Mouse (Mus musculus) liver, adult (tissue): ENCODE measurements at regions not wholly inside any gene's neighbourhood (a gene's known extent, or its start where the extent isn't known, plus 50 kb on each side); places are given as distances from the start of the nearest gene placed in this dataset.

Experiments used
- GATA4 ChIP-seq: IDR thresholded peaks from 2 replicates; pipeline ENCODE4 v1.6.1; 2014; ENCODE audit warnings: mild to moderate bottlenecking, low read length; ENCODE audit not compliant: insufficient replicate concordance

- no peak for TF ChIP-seq GATA4
Measured at GRCm38 (mm10) chr6:51171761-51172160, 260.7 kb upstream of the Nfe2l3 start.

- TF ChIP-seq GATA4: no peak
Measured at GRCm38 (mm10) chr6:51172331-51172791, 260.1 kb upstream of the Nfe2l3 start.

- TF ChIP-seq GATA4: no peak
Measured at GRCm38 (mm10) chr6:51172856-51173619, 259.4 kb upstream of the Nfe2l3 start.

- TF ChIP-seq GATA4: no peak
Measured at GRCm38 (mm10) chr6:51173620-51174442, 258.6 kb upstream of the Nfe2l3 start.

- no peak for TF ChIP-seq GATA4
Measured at GRCm38 (mm10) chr6:51174443-51175021, 257.9 kb upstream of the Nfe2l3 start.

GRCm38 (mm10) chr6:51175616-51176590 lies 256.6 kb upstream of the Nfe2l3 start:
- TF ChIP-seq GATA4: no peak

- TF ChIP-seq GATA4: no peak
Measured at GRCm38 (mm10) chr6:51176791-51177433, 255.6 kb upstream of the Nfe2l3 start.

GRCm38 (mm10) chr6:51177701-51178060 lies 254.8 kb upstream of the Nfe2l3 start:
- no peak for TF ChIP-seq GATA4

GRCm38 (mm10) chr6:51178061-51178791 lies 254.2 kb upstream of the Nfe2l3 start:
- no peak for TF ChIP-seq GATA4

- no peak for TF ChIP-seq GATA4
Measured at GRCm38 (mm10) chr6:51178799-51179398, 253.6 kb upstream of the Nfe2l3 start.

- no peak for TF ChIP-seq GATA4
Measured at GRCm38 (mm10) chr6:51179741-51180537, 252.5 kb upstream of the Nfe2l3 start.
